Mouse (Mus musculus) liver, adult 2 months (tissue): Measurements from ENCODE around the gene Adra2b. TPM values are rescaled to one million over a fixed set of nuclear protein-coding genes. Genes with fewer than 3 reads are reported as not detected.

Experiments used
- DNase-seq: peaks from one replicate; pipeline ENCODE4 v3.0.0-alpha.2; 2011; ENCODE audit warnings: low read depth, low spot score; ENCODE audit errors: extremely low read depth
- H3K27ac ChIP-seq: fragments of 200-500 bp; replicated peaks from 2 replicates; pipeline ENCODE4 v1.5.1; 2012; ENCODE audit warnings: low read depth, mild to moderate bottlenecking, control low read depth, inconsistent platforms, low read length; ENCODE audit not compliant: insufficient read depth
- H3K27me3 ChIP-seq: fragments of 200-500 bp; 2 replicates; pipeline ENCODE4 v1.6.1; 2012; ENCODE audit warnings: mild to moderate bottlenecking, moderate library complexity, low read length, inconsistent platforms; ENCODE audit not compliant: control insufficient read depth, insufficient read depth
- H3K36me3 ChIP-seq: fragments of 200-500 bp; 2 replicates; pipeline ENCODE4 v1.6.1; 2012; ENCODE audit warnings: low read length, inconsistent platforms; ENCODE audit not compliant: control insufficient read depth, insufficient read depth
- H3K4me1 ChIP-seq: fragments of 200-500 bp; 2 replicates; pipeline ENCODE4 v1.6.1; 2011; ENCODE audit warnings: low read length; ENCODE audit not compliant: control insufficient read depth, insufficient read depth
- H3K4me3 ChIP-seq: fragments of 200-500 bp; 2 replicates; pipeline ENCODE4 v1.5.1; 2011; ENCODE audit warnings: low read depth, mild to moderate bottlenecking, control low read depth, low read length, moderate library complexity; ENCODE audit not compliant: insufficient read depth
- H3K79me2 ChIP-seq: fragments of 200-500 bp; 2 replicates; pipeline ENCODE4 v1.6.1; 2012; ENCODE audit warnings: inconsistent platforms, mild to moderate bottlenecking, low read length, moderate library complexity; ENCODE audit not compliant: control insufficient read depth, insufficient read depth
- H3K9ac ChIP-seq: fragments of 200-500 bp; 2 replicates; pipeline ENCODE4 v1.6.1; 2012; ENCODE audit warnings: low read depth, mild to moderate bottlenecking, control low read depth, inconsistent platforms, low read length
- CTCF ChIP-seq: fragments of 200-500 bp; IDR thresholded peaks from 2 replicates; pipeline ENCODE4 v1.5.1; 2011; ENCODE audit warnings: low read depth, low read length, control low read depth
- POLR2A ChIP-seq: fragments of 200-500 bp; IDR thresholded peaks from 2 replicates; pipeline ENCODE4 v1.6.1; 2011; ENCODE audit warnings: low read length, control low read depth; ENCODE audit not compliant: insufficient read depth; ENCODE audit errors: extremely low read depth
- WGBS: fragments of 180-500 bp; shearing (Covaris S2); methylation state at CpG from one replicate; pipeline ENCODE4 v1.1.7; 2018; 5-methylcytosine and 5-hydroxymethylcytosine counted together
- polyA plus RNA-seq: library from polyadenylated mRNA; depleted of rRNA; stranded (reverse); fragments of >200 nt; gene quantifications from 2 replicates; pipeline ENCODE4 v1.2.3, GENCODE M21; 2012
- total RNA-seq: library from RNA; depleted of rRNA; stranded (reverse); fragments of >200 nt; gene quantifications from 2 replicates; pipeline ENCODE4 v1.2.3, GENCODE M21; 2014

The Adra2b gene
- total and polyA plus RNA-seq, 2 experiments = 2.5 to 5.0 TPM

GRCm38 (mm10) chr2:127336497-127336832 is 26.5 kb upstream of the Adra2b start:
- Histone ChIP-seq H3K36me3 (no peaks in the 10 kb centered on the region), H3K79me2 (no peaks in the 10 kb centered on the region), H3K27me3 (peaks cover 6% of the 10 kb centered on the region; the same call in 1 of the 2 replicates), H3K9ac (peak overlapping the region; percentile 69), H3K4me1 (no peaks in the 10 kb centered on the region), H3K4me3 (peak overlapping the region; percentile 84), H3K27ac (no peak overlapping the region)
- 6% methylated on average over 33 of the region's 33 CpGs for WGBS
- no peak for DNase-seq
- no peak for TF ChIP-seq CTCF
- TF ChIP-seq POLR2A = no peak

GRCm38 (mm10) chr2:127336885-127337284 is 26.1 kb upstream of the Adra2b start:
- no peak for DNase-seq
- H3K4me3 ChIP-seq = no peak overlapping the region; the same call in 1 of the 2 replicates
- no peaks in the 10 kb centered on the region for H3K79me2 ChIP-seq
- TF ChIP-seq POLR2A (no peak), CTCF (no peak)
- peaks cover 6% of the 10 kb centered on the region; the same call in 1 of the 2 replicates for H3K27me3 ChIP-seq
- no peaks in the 10 kb centered on the region for H3K4me1 ChIP-seq
- no peaks in the 10 kb centered on the region for H3K36me3 ChIP-seq
- no peak overlapping the region for H3K27ac ChIP-seq
- 60% methylated on average over 5 of the region's 5 CpGs for WGBS
- no peak overlapping the region for H3K9ac ChIP-seq

DNA sequence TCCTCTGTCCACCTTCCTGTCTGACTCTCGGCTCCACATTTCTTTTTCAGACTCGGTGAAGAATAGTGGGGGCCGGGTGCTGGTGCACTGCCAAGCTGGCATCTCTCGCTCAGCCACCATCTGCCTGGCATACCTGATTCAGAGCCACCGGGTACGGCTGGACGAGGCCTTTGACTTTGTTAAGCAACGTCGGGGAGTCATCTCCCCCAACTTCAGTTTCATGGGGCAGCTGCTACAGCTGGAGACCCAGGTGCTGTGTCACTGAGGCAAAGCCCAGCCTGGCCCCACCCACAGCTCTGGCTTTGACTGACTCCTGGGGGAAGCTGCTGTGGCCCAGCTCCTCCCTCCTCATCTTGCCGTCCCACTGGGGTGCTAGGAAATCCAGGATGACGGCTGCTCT is 25.5 kb upstream of the Adra2b start:
- Histone ChIP-seq H3K79me2 (no peaks in the 10 kb centered on the region), H3K36me3 (no peaks in the 10 kb centered on the region), H3K4me3 (no peak overlapping the region; the same call in 1 of the 2 replicates), H3K4me1 (no peaks in the 10 kb centered on the region), H3K27ac (no peak overlapping the region), H3K9ac (no peak overlapping the region), H3K27me3 (peaks cover 6% of the 10 kb centered on the region; the same call in 1 of the 2 replicates)
- DNase-seq = no peak
- WGBS = 89% methylated on average over 11 of the region's 11 CpGs
- no peak for TF ChIP-seq CTCF
- TF ChIP-seq POLR2A = no peak

- no peaks in the 10 kb centered on the region for H3K4me1 ChIP-seq
- DNase-seq = no peak
- H3K27ac ChIP-seq = no peak overlapping the region
- WGBS = 88% methylated on average over 7 of the region's 7 CpGs
- H3K79me2 ChIP-seq = no peaks in the 10 kb centered on the region
- TF ChIP-seq POLR2A = no peak
- no peak for TF ChIP-seq CTCF
- H3K4me3 ChIP-seq = no peak overlapping the region
- no peak overlapping the region for H3K9ac ChIP-seq
- peaks cover 6% of the 10 kb centered on the region; the same call in 1 of the 2 replicates for H3K27me3 ChIP-seq
- H3K36me3 ChIP-seq = no peaks in the 10 kb centered on the region
These were observed 25.0 kb upstream of the Adra2b start for GRCm38 (mm10) chr2:127338012-127338411.

DNA sequence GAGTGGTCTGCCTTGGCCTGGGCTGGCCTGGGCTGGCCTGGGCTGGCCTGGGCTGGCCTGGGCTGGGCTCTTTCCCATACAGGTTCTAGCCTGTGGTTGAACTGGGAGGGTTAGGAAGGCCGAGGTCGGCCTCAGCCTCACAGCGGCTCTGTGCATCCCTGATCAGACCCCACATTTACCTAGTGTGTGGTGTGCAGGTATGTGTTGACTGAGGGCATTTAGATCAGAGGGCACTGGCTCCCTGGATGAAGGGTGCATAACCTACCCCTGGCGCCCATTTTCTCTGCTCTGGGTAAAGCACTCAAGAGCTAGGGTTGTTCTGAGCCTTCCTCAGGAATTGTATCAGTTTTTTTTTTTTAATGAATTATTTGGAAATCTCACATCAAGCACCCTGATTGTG is 24.6 kb upstream of the Adra2b start, which contains the start of gene Astl:
Gene Astl, plus strand, starts transcription at position 224 of the 400 bp plus-strand sequence.
- 85% methylated on average over 4 of the region's 4 CpGs for WGBS
- Histone ChIP-seq H3K36me3 (no peaks in the 10 kb centered on the region), H3K4me1 (no peaks in the 10 kb centered on the region), H3K27me3 (peaks cover 6% of the 10 kb centered on the region; the same call in 1 of the 2 replicates), H3K9ac (no peak within 1 kb of the TSS), H3K27ac (no peak within 1 kb of the TSS), H3K79me2 (no peaks in the 10 kb centered on the region), H3K4me3 (no peak within 1 kb of the TSS; the same call in 1 of the 2 replicates)
- TF ChIP-seq POLR2A = no peak
- no peak for TF ChIP-seq CTCF
- no peak for DNase-seq

GRCm38 (mm10) chr2:127338833-127339232 is 24.2 kb upstream of the Adra2b start:
- Histone ChIP-seq H3K4me1 (no peaks in the 10 kb centered on the region), H3K79me2 (no peaks in the 10 kb centered on the region), H3K9ac (no peak overlapping the region), H3K27ac (no peak overlapping the region), H3K36me3 (no peaks in the 10 kb centered on the region), H3K27me3 (peaks cover 6% of the 10 kb centered on the region; the same call in 1 of the 2 replicates), H3K4me3 (no peak overlapping the region)
- no peak for DNase-seq
- TF ChIP-seq POLR2A = no peak
- no peak for TF ChIP-seq CTCF
- 81% methylated on average over 4 of the region's 4 CpGs for WGBS
